Comparison of ENCODE assay signal across 9 mouse cellular contexts in genomic region chr10:42579475-42580130, GRCm38 (mm10). TPM values are rescaled to one million over a fixed set of nuclear protein-coding genes. Genes with fewer than 3 reads are reported as not detected.
DNase-seq lines count a peak whose midpoint lies in the region; ATAC-seq and TF ChIP-seq lines count a peak whose summit lies in the region.
"Had no signal": no experiment of that assay in that cellular context is flagged by ENCODE, and none has a peak within 500 bp of the region (broad histone marks: within the 10 kb centered on the region; RNA-seq: fewer than 3 reads in every experiment).

No protein-coding gene starts in this region.

- H3K4me2 ChIP-seq in lung, embryonic 16.5 days (ENCODE audit: low read depth, low read length): 0 out of 2 replicates have a peak overlapping the region, but pooled peaks have one; percentile 7
- no peak overlapping the region; the same call in 1 of the 2 replicates for H3K4me2 ChIP-seq in stomach, postnatal 0 days (replicated peaks; ENCODE audit: low read depth)

- no peak for TF ChIP-seq EP300 in stomach, postnatal 0 days (optimal IDR thresholded peaks at IDR 0.05)

- peaks cover 88% of the 10 kb centered on the region for H3K27me3 ChIP-seq in lung, embryonic 16.5 days (ENCODE audit: control insufficient read depth, insufficient read depth, low read depth, low read length)
- H3K27me3 ChIP-seq in forebrain, embryonic 10.5 days (ENCODE audit: poor library complexity, severe bottlenecking): peaks cover 97% of the 10 kb centered on the region
- peaks cover 100% of the 10 kb centered on the region for H3K27me3 ChIP-seq in limb, embryonic 10.5 days (ENCODE audit: low read depth, poor library complexity, severe bottlenecking)
- H3K27me3 ChIP-seq in stomach, postnatal 0 days (ENCODE audit: control insufficient read depth, insufficient read depth, low read length): peaks cover 44% of the 10 kb centered on the region

- no peak; the same call in 1 of the 2 replicates for ATAC-seq in lung, embryonic 16.5 days (ENCODE audit: low read depth)
- 0 out of 2 replicates have a peak, but pooled peaks have one; percentile 24 for ATAC-seq in stomach, postnatal 0 days (ENCODE audit: low FRiP score, low TSS enrichment)

- 1% methylated on average over 41 of the region's 41 CpGs for WGBS in lung, embryonic 16.5 days
- WGBS in forebrain, embryonic 10.5 days: under 1% methylated on average over 41 of the region's 41 CpGs
- under 1% methylated on average over 41 of the region's 41 CpGs for WGBS in limb, embryonic 10.5 days
- WGBS in stomach, postnatal 0 days: 1% methylated on average over 35 of the region's 41 CpGs

- H3K36me3 ChIP-seq in lung, embryonic 16.5 days (ENCODE audit: control insufficient read depth, insufficient read depth, low read length): no peaks in the 10 kb centered on the region
- H3K36me3 ChIP-seq in forebrain, embryonic 10.5 days (replicated peaks): peaks cover 49% of the 10 kb centered on the region
- no peaks in the 10 kb centered on the region for H3K36me3 ChIP-seq in limb, embryonic 10.5 days
- no peaks in the 10 kb centered on the region for H3K36me3 ChIP-seq in stomach, postnatal 0 days (ENCODE audit: control insufficient read depth, insufficient read depth, low read length)

- H3K4me1 ChIP-seq in lung, embryonic 16.5 days (replicated peaks; ENCODE audit: control insufficient read depth, insufficient read depth, low read length): peaks cover 16% of the 10 kb centered on the region
- H3K4me1 ChIP-seq in forebrain, embryonic 10.5 days: peaks cover 86% of the 10 kb centered on the region
- H3K4me1 ChIP-seq in limb, embryonic 10.5 days: peaks cover 45% of the 10 kb centered on the region
- H3K4me1 ChIP-seq in stomach, postnatal 0 days (replicated peaks; ENCODE audit: control insufficient read depth, insufficient read depth): no peaks in the 10 kb centered on the region

- H3K9me3 ChIP-seq in lung, embryonic 16.5 days (ENCODE audit: control insufficient read depth, low read length): no peaks in the 10 kb centered on the region
- no peaks in the 10 kb centered on the region for H3K9me3 ChIP-seq in forebrain, embryonic 10.5 days
- no peaks in the 10 kb centered on the region for H3K9me3 ChIP-seq in limb, embryonic 10.5 days (replicated peaks)
- H3K9me3 ChIP-seq in stomach, postnatal 0 days (ENCODE audit: control insufficient read depth, low read length): no peaks in the 10 kb centered on the region

- no peak overlapping the region for H3K4me3 ChIP-seq in lung, embryonic 16.5 days (ENCODE audit: low read length)
- H3K4me3 ChIP-seq in forebrain, embryonic 10.5 days: peak overlapping the region; percentile 79
- peak overlapping the region; percentile 13; the same call in 1 of the 2 replicates for H3K4me3 ChIP-seq in limb, embryonic 10.5 days
- no peak overlapping the region; the same call in 1 of the 2 replicates for H3K4me3 ChIP-seq in stomach, postnatal 0 days (ENCODE audit: low read depth, low read length)

- no peak for TF ChIP-seq CTCF in stomach, postnatal 0 days (IDR thresholded peaks at IDR 0.05; ENCODE audit: low read depth)

- no peak overlapping the region for H3K9ac ChIP-seq in lung, embryonic 16.5 days (ENCODE audit: low read length)
- H3K9ac ChIP-seq in stomach, postnatal 0 days (ENCODE audit: low read length): no peak overlapping the region

- DNase-seq in lung, postnatal 4 days: no peak
- DNase-seq in forebrain, embryonic 10.5 days (ENCODE audit: extremely low spot score, low spot score): peak; percentile 74
- DNase-seq in limb, embryonic 10.5 days (ENCODE audit: low spot score): no peak
- no peak for DNase-seq in stomach, postnatal 0 days (ENCODE audit: low spot score)
- DNase-seq in lung, postnatal 10 days: no peak
- DNase-seq in natural killer cell, adult 2 months (ENCODE audit: low spot score in 2 of 2): no peak
- DNase-seq: right cerebral cortex, postnatal 25 days had no signal

- H3K27ac ChIP-seq in lung, embryonic 16.5 days (ENCODE audit: low read length): no peak overlapping the region
- peak overlapping the region; percentile 97 for H3K27ac ChIP-seq in forebrain, embryonic 10.5 days
- H3K27ac ChIP-seq in limb, embryonic 10.5 days: no peak overlapping the region
- no peak overlapping the region for H3K27ac ChIP-seq in stomach, postnatal 0 days (replicated peaks)

RNA-seq across cellular contexts. Expression of gene Nr2e1, which starts 3.8 kb away (rescaled TPM):
- polyA plus RNA-seq in lung, embryonic 16.5 days (2015; fragmentation: Nextera tagmentation; extraction: Ambion mirVana): not detected in 2 replicates
- 80.9 and 87.7 TPM in 2 replicates for polyA plus RNA-seq in forebrain, embryonic 10.5 days (2016; fragmentation: Nextera tagmentation; extraction: Ambion mirVana)
- not detected in 2 replicates for polyA plus RNA-seq in limb, embryonic 10.5 days (2016; fragmentation: Nextera tagmentation; extraction: Ambion mirVana)
- polyA plus RNA-seq in stomach, postnatal 0 days (2015; fragmentation: Nextera tagmentation; extraction: Ambion mirVana): 0.04 TPM in 1 of 2 replicates, not detected in the other
- polyA plus RNA-seq: liver, adult 2 months had no signal

RNA-seq across cellular contexts. Expression of gene Ostm1, which starts 4.0 kb away (rescaled TPM):
- polyA plus RNA-seq in lung, embryonic 16.5 days (2015; fragmentation: Nextera tagmentation; extraction: Ambion mirVana): 13.3 and 14.7 TPM in 2 replicates
- polyA plus RNA-seq in forebrain, embryonic 10.5 days (2016; fragmentation: Nextera tagmentation; extraction: Ambion mirVana): 44.2 and 44.7 TPM in 2 replicates
- polyA plus RNA-seq in limb, embryonic 10.5 days (2016; fragmentation: Nextera tagmentation; extraction: Ambion mirVana): 8.4 and 8.9 TPM in 2 replicates
- 13.0 and 13.5 TPM in 2 replicates for polyA plus RNA-seq in stomach, postnatal 0 days (2015; fragmentation: Nextera tagmentation; extraction: Ambion mirVana)

Comparison
In these comparisons a context has a peak if more than half of its experiments do, and no peak if none do; other contexts are left out.
1. H3K4me3 ChIP-seq: peak in forebrain, embryonic 10.5 days (single experiment) and limb, embryonic 10.5 days (single experiment); none in lung, embryonic 16.5 days (single experiment) and stomach, postnatal 0 days (single experiment).
2. RNA of gene Nr2e1, which starts 3.8 kb away (polyA plus RNA-seq): 80.9 to 87.7 TPM in forebrain, embryonic 10.5 days; not detected in lung, embryonic 16.5 days, not detected in limb, embryonic 10.5 days and 0.04 TPM in stomach, postnatal 0 days; every median in the first group is over 10 times any median in the second.